Mouse (Mus musculus) stomach, postnatal 0 days (tissue): ENCODE measurements at regions not wholly inside any gene's neighbourhood (a gene's known extent, or its start where the extent isn't known, plus 50 kb on each side); places are given as distances from the start of the nearest gene placed in this dataset.
A peak's percentile ranks its signal among the peaks of the same experiment; 100 is the strongest.

Source experiments
- CTCF ChIP-seq: IDR thresholded peaks from 2 replicates; pipeline ENCODE4 v1.5.1; 2016; ENCODE audit warnings: antibody characterized with exemption, low read depth, mild to moderate bottlenecking, moderate library complexity
- EP300 ChIP-seq: optimal IDR thresholded peaks from 2 replicates; pipeline ENCODE3; 2016; ENCODE audit warnings: antibody characterized with exemption

- TF ChIP-seq CTCF = peak; percentile 92
- no peak for TF ChIP-seq EP300
Observed at GRCm38 (mm10) chr14:104038628-104039325, 194.6 kb upstream of the Ednrb start.
